Mouse (Mus musculus): ENCODE data around the gene Gm21704.
"Not testable (repeated sequence)": the region's sequence is repeated elsewhere in the genome, so short reads cannot be mapped to it uniquely, and the experiment has no call there.

The Gm21704 gene

DNA sequence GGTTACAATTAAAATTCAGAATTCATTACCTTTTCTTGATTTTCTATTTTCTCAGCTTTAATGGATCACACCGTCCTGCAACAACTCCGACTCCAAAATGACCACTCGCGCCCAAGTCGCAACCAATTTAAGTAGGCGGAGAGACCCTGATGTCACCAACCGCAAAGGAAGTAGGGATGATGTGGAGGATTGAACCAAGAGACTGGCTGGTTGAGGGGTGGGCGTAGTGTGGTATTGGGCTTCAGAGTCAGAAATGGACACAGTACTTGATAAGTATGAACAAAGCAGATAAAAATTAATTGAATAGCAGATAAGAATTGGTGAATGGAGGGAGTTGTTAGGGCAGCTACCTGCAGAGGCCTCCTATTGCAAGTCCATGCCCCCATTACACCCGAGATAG, at the start of gene Gm21704, which contains the start of gene Gm21708:
Gene Gm21704, minus strand, starts transcription at position 101 of the 400 bp plus-strand sequence.
Gene Gm21708, minus strand, starts transcription at position 101 of the 400 bp plus-strand sequence.
- DNase-seq, result not testable (repeated sequence)

- DNase-seq, result not testable (repeated sequence)
Measured at GRCm38 (mm10) chrY:3345229-3345628, 64.7 kb downstream of the Gm21704 start, which contains the start of gene Gm21693. Gm21693 (minus strand) TSS chrY:3345329.

- not testable (repeated sequence) for DNase-seq
Measured at GRCm38 (mm10) chrY:3340661-3341060, 69.3 kb downstream of the Gm21704 start.

Data from lung, postnatal 36 days (tissue).